Mouse (Mus musculus) neutrophil, adult 5-6 weeks (primary cell): ENCODE results near the gene Mdc1. TPM values are rescaled to one million over a fixed set of nuclear protein-coding genes. Genes with fewer than 3 reads are reported as not detected.

Source experiments
- ATAC-seq: fragments of 151-379, 151-347 bp; 2 replicates; pipeline ENCODE4 v1.8.0; 2017; ENCODE audit warnings: mild to moderate bottlenecking, moderate TSS enrichment; ENCODE audit not compliant: insufficient number of reproducible peaks, poor library complexity, low FRiP score, severe bottlenecking; ENCODE audit errors: extremely low read depth
- total RNA-seq: library from RNA; stranded (forward); fragments of 200-1000 nt; gene quantifications from 2 replicates; pipeline ENCODE4 v1.2.3, GENCODE M21; 2017

Gene Mdc1
- total RNA-seq, 1 experiment from 2014 or later: 30.7 TPM

DNA sequence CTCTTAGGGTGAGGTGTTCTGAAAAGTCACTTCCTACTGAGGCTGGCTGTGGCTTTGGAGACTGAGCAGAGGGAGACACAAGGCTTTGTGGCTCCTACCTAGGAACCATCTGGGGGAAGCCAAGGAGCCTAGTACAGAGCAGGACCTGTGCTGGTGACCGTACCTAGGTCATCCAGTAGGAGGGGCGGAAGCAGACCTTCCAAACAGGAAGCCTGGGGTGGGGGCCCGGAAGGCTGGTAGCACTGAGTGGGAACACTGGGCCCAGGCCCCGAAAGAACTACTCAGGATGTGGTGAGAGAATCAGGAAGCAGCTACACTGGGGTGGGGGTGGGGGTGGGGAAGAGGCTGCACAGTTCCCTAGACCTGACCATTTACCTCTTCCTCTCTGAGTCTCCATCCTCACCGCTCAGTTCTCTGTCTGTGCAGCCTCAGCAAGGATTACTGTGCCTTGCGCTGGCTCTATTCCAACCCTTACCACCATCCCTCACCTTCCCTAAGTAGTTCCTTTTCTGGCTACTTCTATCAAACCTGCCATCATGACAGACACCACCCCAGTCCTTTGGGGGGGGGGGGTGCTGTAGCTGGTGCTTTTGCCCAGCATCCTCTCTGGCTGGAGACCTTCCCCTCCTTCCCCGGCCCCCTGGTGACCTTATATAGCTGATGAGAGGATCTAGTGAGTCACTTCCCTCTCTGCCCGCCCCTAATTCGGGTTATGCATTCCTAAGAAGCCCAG, 29.0 kb downstream of the Mdc1 start:
- ATAC-seq: peak; percentile 42

- no peak for ATAC-seq
Observed at GRCm38 (mm10) chr17:35870884-35871696, 29.8 kb downstream of the Mdc1 start.

- ATAC-seq: peak; percentile 46
Observed at GRCm38 (mm10) chr17:35873774-35874519, 32.6 kb downstream of the Mdc1 start.

- ATAC-seq: no peak
Observed at GRCm38 (mm10) chr17:35874721-35875120, 33.4 kb downstream of the Mdc1 start.

- peak; percentile 92 for ATAC-seq
Observed at GRCm38 (mm10) chr17:35879245-35880057, 38.1 kb downstream of the Mdc1 start, which contains the start of gene Dhx16. Dhx16 (plus strand) TSS chr17:35879819.

DNA sequence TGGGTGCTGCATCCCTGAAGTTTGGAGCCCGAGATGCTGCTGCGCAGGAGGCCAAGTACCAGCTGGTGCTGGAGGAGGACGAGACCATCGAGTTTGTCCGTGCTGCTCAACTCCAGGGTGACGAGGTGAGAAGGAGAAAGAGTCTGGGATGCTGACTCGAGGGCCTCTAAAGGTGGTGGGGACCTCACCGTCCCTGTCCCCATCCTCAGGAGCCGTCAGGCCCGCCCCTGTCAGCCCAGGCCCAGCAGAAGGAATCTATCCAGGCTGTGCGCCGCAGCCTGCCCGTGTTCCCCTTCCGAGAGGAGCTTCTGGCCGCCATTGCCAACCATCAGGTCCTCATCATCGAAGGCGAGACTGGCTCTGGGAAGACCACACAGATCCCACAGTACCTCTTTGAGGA, 41.6 kb downstream of the Mdc1 start:
- no peak for ATAC-seq

DNA sequence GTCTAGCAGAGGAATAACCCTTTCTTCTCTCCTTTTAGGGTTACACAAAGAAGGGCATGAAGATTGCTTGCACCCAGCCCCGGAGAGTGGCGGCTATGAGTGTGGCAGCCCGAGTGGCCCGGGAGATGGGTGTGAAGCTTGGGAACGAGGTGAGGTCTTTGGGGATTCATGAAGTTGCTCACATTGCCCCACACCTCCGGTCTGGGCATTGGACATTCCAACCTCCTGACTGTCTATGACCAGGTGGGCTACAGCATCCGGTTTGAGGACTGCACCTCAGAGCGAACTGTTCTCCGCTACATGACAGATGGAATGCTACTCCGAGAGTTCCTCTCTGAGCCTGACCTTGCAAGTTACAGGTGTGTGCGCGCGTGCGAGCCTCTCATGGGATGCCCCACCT, 42.5 kb downstream of the Mdc1 start:
- no peak for ATAC-seq

DNA sequence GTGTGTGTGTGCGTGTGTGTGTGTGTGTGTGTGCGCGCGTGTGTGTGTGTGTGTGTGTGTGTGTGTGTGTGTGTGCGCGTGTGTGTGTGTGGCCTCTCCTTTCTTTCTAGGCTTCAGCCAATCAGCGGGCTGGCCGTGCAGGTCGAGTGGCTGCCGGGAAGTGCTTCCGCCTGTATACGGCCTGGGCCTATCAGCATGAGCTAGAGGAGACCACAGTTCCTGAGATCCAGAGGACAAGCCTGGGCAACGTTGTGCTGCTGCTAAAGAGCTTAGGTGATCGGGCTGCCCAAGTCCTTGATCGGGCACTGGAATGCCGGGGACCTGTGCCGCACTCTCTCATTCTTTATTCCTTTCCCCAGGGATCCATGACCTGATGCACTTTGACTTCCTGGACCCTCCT, 46.4 kb downstream of the Mdc1 start:
- no peak for ATAC-seq

GRCm38 (mm10) chr17:35896781-35897643, 55.7 kb downstream of the Mdc1 start, which contains the start of gene 2310061I04Rik:
2310061I04Rik (minus strand) TSS chr17:35897431.
- peak; percentile 44 for ATAC-seq

- no peak for ATAC-seq
Observed at GRCm38 (mm10) chr17:35897644-35898573, 56.6 kb downstream of the Mdc1 start.

- no peak for ATAC-seq
Observed at GRCm38 (mm10) chr17:35900636-35901035, 59.3 kb downstream of the Mdc1 start.

DNA sequence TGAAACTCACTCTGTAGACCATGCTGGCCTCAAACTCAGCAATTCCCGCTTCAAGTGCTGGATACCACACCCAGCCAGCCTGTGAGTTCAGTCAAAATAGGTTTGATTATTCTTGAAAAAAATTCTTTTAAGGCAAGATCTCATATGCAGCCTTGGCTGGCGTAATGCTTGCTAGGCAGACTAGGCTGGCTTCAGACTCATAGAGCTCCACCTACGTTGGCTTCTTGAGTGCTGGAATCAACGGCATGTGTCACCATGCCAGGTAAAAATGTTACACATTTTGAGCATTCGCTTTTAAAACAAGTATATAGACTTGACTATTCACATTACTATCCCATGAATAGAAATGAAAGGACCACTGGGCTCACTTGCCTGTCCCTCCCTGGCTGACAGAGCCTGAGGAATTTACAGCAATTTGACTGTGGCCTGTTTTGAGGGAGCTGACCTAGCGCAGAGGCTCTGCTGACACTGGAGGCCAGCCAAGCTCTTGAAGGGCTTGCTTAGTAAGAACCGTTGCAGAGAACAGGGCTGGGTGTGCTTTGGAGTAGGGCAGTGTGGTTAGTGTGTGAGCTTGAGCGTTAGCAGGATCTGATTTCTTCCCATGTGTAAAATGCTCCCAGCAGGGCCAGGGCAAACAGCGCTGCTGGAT, 62.2 kb downstream of the Mdc1 start:
- ATAC-seq: no peak

DNA sequence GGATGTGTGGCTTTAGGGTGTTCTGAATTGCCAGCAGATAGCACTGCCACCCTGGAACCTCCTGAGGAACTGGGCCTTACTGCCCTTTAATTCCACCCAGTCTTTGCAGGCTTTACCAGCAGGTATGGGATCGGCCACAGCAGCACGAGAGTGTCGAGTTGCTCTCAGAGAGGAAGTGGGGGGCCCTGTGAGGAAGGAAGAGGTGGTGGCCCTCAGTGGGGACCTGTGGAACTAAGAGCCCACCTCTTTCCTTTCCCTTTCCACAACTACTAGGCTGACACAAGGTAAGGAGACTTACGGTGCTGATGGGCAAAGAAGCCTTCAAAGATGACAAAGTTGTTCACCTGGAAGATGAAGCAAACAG, 62.7 kb downstream of the Mdc1 start:
- no peak for ATAC-seq

GRCm38 (mm10) chr17:35905587-35905986, 64.3 kb downstream of the Mdc1 start:
- ATAC-seq: no peak

- ATAC-seq: no peak
Observed at GRCm38 (mm10) chr17:35907609-35908008, 66.3 kb downstream of the Mdc1 start.
